Mouse (Mus musculus): ENCODE measurements around the gene Mup17. TPM values are rescaled to one million over a fixed set of nuclear protein-coding genes. Genes with fewer than 3 reads are reported as not detected.
"Not testable (repeated sequence)": the region's sequence is repeated elsewhere in the genome, so short reads cannot be mapped to it uniquely, and the experiment has no call there.

Mup17 gene
- polyA plus RNA-seq (2016; fragmentation: Nextera tagmentation; extraction: Ambion mirVana) = not detected in 2 replicates

- H3K27me3 ChIP-seq (ENCODE audit: poor library complexity, severe bottlenecking); H3K36me3 ChIP-seq (replicated peaks); DNase-seq (ENCODE audit: extremely low spot score, low spot score); H3K4me1 ChIP-seq; H3K9me3 ChIP-seq; H3K4me3 ChIP-seq; H3K27ac ChIP-seq: not testable (repeated sequence)
- WGBS = 81% methylated on average over 4 of the region's 4 CpGs
These were observed at the start of gene Mup17 for GRCm38 (mm10) chr4:61595771-61596170. Mup17 (minus strand) TSS chr4:61595871.

- H3K36me3 ChIP-seq (replicated peaks); H3K27me3 ChIP-seq (ENCODE audit: poor library complexity, severe bottlenecking); DNase-seq (ENCODE audit: extremely low spot score, low spot score); H3K4me1 ChIP-seq; H3K9me3 ChIP-seq; H3K27ac ChIP-seq; H3K4me3 ChIP-seq: not testable (repeated sequence)
- WGBS = 89% methylated on average over 19 of the region's 19 CpGs
These were observed 24.1 kb downstream of the Mup17 start for GRCm38 (mm10) chr4:61571561-61571960.

GRCm38 (mm10) chr4:61555887-61556286 is 39.8 kb downstream of the Mup17 start:
- H3K4me3 ChIP-seq; H3K27ac ChIP-seq; H3K4me1 ChIP-seq; DNase-seq (ENCODE audit: extremely low spot score, low spot score); H3K27me3 ChIP-seq (ENCODE audit: poor library complexity, severe bottlenecking); H3K9me3 ChIP-seq; H3K36me3 ChIP-seq (replicated peaks): not testable (repeated sequence)
- 32% methylated on average over 2 of the region's 2 CpGs for WGBS

Other genes starting within 250 kb of the Mup17 start
- not detected in 2 replicates for gene Mup15, start 156.1 kb downstream of the Mup17 start, polyA plus RNA-seq (2016; fragmentation: Nextera tagmentation; extraction: Ambion mirVana)
- not detected in 2 replicates for gene Mup16, start 76.3 kb downstream of the Mup17 start, polyA plus RNA-seq (2016; fragmentation: Nextera tagmentation; extraction: Ambion mirVana)
- not detected in 2 replicates for gene Mup18, start 78.3 kb upstream of the Mup17 start, polyA plus RNA-seq (2016; fragmentation: Nextera tagmentation; extraction: Ambion mirVana)
- not detected in 2 replicates for gene Mup19, start 186.4 kb upstream of the Mup17 start, polyA plus RNA-seq (2016; fragmentation: Nextera tagmentation; extraction: Ambion mirVana)
- gene Mup5, start 239.4 kb upstream of the Mup17 start, polyA plus RNA-seq (2016; fragmentation: Nextera tagmentation; extraction: Ambion mirVana) = not detected in 2 replicates

Data from forebrain, embryonic 10.5 days (tissue).